Mouse (Mus musculus) embryonic facial prominence, embryonic 10.5 days (tissue): ENCODE results near the gene Hpcal1. TPM values are rescaled to one million over a fixed set of nuclear protein-coding genes. Genes with fewer than 3 reads are reported as not detected.

Source experiments
- DNase-seq: peaks from one replicate; pipeline ENCODE4 v3.0.0-alpha.2; 2017; ENCODE audit warnings: low spot score
- H3K27ac ChIP-seq: fragments of 300-500 bp; sonication (generic); replicated peaks from 2 replicates; pipeline ENCODE4 v1.5.1; 2016; ENCODE audit warnings: mild to moderate bottlenecking
- H3K27me3 ChIP-seq: fragments of 300-500 bp; sonication (generic); replicated peaks from 2 replicates; pipeline ENCODE4 v1.6.1; 2016; ENCODE audit warnings: low read depth, mild to moderate bottlenecking; ENCODE audit not compliant: poor library complexity, severe bottlenecking
- H3K36me3 ChIP-seq: fragments of 300-500 bp; sonication (generic); replicated peaks from 2 replicates; pipeline ENCODE4 v1.6.1; 2016; ENCODE audit warnings: mild to moderate bottlenecking, moderate library complexity
- H3K4me1 ChIP-seq: fragments of 300-500 bp; sonication (generic); 2 replicates; pipeline ENCODE4 v1.6.1; 2016
- H3K4me3 ChIP-seq: fragments of 300-500 bp; sonication (generic); 2 replicates; pipeline ENCODE4 v1.5.1; 2016; ENCODE audit warnings: mild to moderate bottlenecking, moderate library complexity
- H3K9me3 ChIP-seq: fragments of 300-500 bp; sonication (generic); 2 replicates; pipeline ENCODE4 v1.6.1; 2016; ENCODE audit warnings: mild to moderate bottlenecking
- WGBS: fragments of 180-500 bp; shearing (Covaris S2); methylation state at CpG from one replicate; pipeline ENCODE4 v1.1.7; 2016; 5-methylcytosine and 5-hydroxymethylcytosine counted together
- polyA plus RNA-seq: library from polyadenylated mRNA; unstranded; fragments of >200 nt; fragmentation: Nextera tagmentation; extraction: Ambion mirVana; gene quantifications from 2 replicates; pipeline ENCODE4 v1.2.1, GENCODE M21; 2016

The Hpcal1 gene
- polyA plus RNA-seq, 1 experiment from 2014 or later, result 37.4 TPM

DNA sequence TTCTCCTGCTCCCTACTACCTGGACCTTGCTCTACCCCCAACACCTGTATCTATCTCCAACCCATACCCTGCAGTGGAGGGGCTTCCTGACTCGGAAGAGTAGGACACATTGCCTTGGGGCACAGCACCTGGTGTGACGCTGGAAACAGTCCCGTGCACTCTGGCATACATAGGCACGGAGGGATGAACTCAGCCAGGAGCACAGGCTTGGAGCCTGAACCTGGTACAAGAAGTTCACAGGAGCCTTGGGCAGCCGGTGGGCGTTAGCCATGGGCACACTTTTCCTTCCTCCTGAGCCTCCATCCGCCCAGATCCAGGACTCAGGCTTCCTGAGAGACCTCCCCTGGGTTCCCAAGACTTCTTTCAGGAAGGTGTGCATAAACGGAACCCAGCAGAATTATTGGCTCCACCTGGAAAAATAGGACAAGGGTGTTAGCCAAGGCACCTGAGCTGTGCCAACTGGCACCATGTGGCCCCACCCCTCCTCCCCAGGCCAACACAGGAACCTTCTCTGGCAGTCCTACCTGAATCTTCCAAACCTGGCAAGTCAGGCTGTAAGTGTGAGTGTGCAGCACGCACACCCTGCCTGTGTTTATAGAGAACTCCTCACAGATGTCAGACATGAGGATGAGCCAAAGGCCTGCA is 26.5 kb upstream of the Hpcal1 start:
- Histone ChIP-seq H3K27me3 (no peaks in the 10 kb centered on the region), H3K4me1 (peaks cover 9% of the 10 kb centered on the region), H3K27ac (no peak overlapping the region), H3K4me3 (no peak overlapping the region), H3K9me3 (no peaks in the 10 kb centered on the region), H3K36me3 (no peaks in the 10 kb centered on the region)
- 84% methylated on average over 9 of the region's 9 CpGs for WGBS
- DNase-seq, result no peak

DNA sequence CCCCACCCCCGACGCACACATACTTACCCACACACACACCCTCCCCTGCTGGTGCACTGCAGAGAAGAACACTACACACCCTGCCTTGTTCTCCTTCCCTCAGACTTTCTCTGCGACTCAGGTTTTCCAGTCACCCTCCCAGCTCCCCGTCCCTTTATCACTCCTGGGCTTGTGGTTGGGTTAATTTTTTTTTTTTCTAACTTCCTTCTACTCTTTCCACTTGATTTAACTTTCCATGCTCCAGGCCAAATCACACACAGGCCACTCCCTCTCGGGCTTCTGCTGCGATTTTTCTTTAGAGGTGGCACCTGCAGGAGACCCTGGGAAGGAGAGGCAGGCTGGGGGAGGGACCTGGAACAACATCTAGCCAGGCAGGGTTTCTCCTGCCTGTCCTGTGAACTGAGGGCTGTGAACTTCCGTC is 24.7 kb upstream of the Hpcal1 start:
- no peaks in the 10 kb centered on the region for H3K9me3 ChIP-seq
- DNase-seq, result no peak
- WGBS, result 56% methylated on average over 7 of the region's 7 CpGs
- no peaks in the 10 kb centered on the region for H3K36me3 ChIP-seq
- no peak overlapping the region for H3K4me3 ChIP-seq
- no peaks in the 10 kb centered on the region for H3K27me3 ChIP-seq
- H3K27ac ChIP-seq, result no peak overlapping the region
- peaks cover 9% of the 10 kb centered on the region for H3K4me1 ChIP-seq

GRCm38 (mm10) chr12:17666616-17667015 is 24.0 kb upstream of the Hpcal1 start:
- Histone ChIP-seq H3K36me3 (no peaks in the 10 kb centered on the region), H3K4me1 (peaks cover 4% of the 10 kb centered on the region)
- 79% methylated on average over 2 of the region's 2 CpGs for WGBS

GRCm38 (mm10) chr12:17673729-17674128 is 16.9 kb upstream of the Hpcal1 start:
- no peak for DNase-seq
- Histone ChIP-seq H3K36me3 (no peaks in the 10 kb centered on the region), H3K9me3 (no peaks in the 10 kb centered on the region), H3K27ac (no peak overlapping the region; the same call in 1 of the 2 replicates), H3K4me3 (no peak overlapping the region), H3K27me3 (no peaks in the 10 kb centered on the region), H3K4me1 (peaks cover 12% of the 10 kb centered on the region)
- 71% methylated on average over 7 of the region's 7 CpGs for WGBS

More at GRCm38 (mm10) chr12:17666616-17667015, 24.0 kb upstream of the Hpcal1 start:
- H3K4me3 ChIP-seq, result no peak overlapping the region
- no peak overlapping the region for H3K27ac ChIP-seq
- DNase-seq, result no peak
- no peaks in the 10 kb centered on the region for H3K27me3 ChIP-seq
- no peaks in the 10 kb centered on the region for H3K9me3 ChIP-seq

DNA sequence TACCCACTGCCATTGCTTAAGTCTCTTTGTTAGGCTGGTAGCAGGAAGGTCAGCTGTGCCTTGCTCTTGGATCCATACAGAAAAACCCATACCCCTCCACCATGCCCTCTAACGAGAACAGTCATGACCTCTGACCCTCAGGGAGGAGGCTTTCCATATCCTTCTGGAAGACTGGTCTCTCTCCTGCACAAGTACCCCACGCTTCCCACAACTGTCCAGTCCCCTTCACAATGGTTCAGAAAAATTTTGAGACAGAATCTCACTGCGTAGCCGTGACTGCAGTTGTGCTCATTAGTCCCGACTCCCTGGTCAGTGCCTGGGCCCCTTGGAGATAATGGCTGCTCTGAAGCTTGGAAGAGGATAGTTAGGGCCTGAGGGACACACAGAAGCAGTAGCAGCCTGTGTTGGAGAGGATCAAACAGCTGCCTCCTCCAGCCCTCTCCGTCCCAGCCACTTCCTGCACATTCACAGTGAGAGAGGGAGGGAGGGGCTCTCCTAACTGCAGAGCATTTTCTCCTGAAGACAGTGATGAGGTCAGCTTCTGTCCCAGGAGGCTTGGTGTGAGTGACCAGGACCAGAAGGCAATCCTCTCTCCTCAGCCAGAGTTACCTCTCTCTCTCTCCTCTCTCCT is 16.4 kb upstream of the Hpcal1 start:
- no peak overlapping the region for H3K4me3 ChIP-seq
- no peaks in the 10 kb centered on the region for H3K9me3 ChIP-seq
- H3K27me3 ChIP-seq, result no peaks in the 10 kb centered on the region
- peak overlapping the region; percentile 48; the same call in 1 of the 2 replicates for H3K27ac ChIP-seq
- WGBS, result 38% methylated on average over 6 of the region's 6 CpGs
- DNase-seq, result no peak
- no peaks in the 10 kb centered on the region for H3K36me3 ChIP-seq
- peaks cover 12% of the 10 kb centered on the region for H3K4me1 ChIP-seq

- 82% methylated on average over 2 of the region's 2 CpGs for WGBS
- H3K4me3 ChIP-seq, result no peak overlapping the region
- no peak for DNase-seq
- H3K27ac ChIP-seq, result no peak overlapping the region
- H3K4me1 ChIP-seq, result peaks cover 12% of the 10 kb centered on the region
- H3K27me3 ChIP-seq, result no peaks in the 10 kb centered on the region
- H3K36me3 ChIP-seq, result no peaks in the 10 kb centered on the region
- no peaks in the 10 kb centered on the region for H3K9me3 ChIP-seq
Observed at GRCm38 (mm10) chr12:17677743-17678142, 12.9 kb upstream of the Hpcal1 start.

GRCm38 (mm10) chr12:17679571-17679970 is 11.1 kb upstream of the Hpcal1 start:
- no peak for DNase-seq
- no peak overlapping the region for H3K4me3 ChIP-seq
- no peak overlapping the region for H3K27ac ChIP-seq
- WGBS, result 90% methylated on average over 4 of the region's 4 CpGs
- H3K9me3 ChIP-seq, result no peaks in the 10 kb centered on the region
- H3K4me1 ChIP-seq, result peaks cover 2% of the 10 kb centered on the region
- H3K27me3 ChIP-seq, result no peaks in the 10 kb centered on the region
- no peaks in the 10 kb centered on the region for H3K36me3 ChIP-seq

GRCm38 (mm10) chr12:17682161-17682560 is 8.5 kb upstream of the Hpcal1 start:
- no peaks in the 10 kb centered on the region for H3K9me3 ChIP-seq
- H3K27me3 ChIP-seq, result no peaks in the 10 kb centered on the region
- H3K4me1 ChIP-seq, result no peaks in the 10 kb centered on the region; the same call in 1 of the 2 replicates
- 89% methylated on average over 2 of the region's 2 CpGs for WGBS
- H3K36me3 ChIP-seq, result no peaks in the 10 kb centered on the region
- no peak overlapping the region for H3K27ac ChIP-seq
- DNase-seq, result no peak
- no peak overlapping the region for H3K4me3 ChIP-seq

DNA sequence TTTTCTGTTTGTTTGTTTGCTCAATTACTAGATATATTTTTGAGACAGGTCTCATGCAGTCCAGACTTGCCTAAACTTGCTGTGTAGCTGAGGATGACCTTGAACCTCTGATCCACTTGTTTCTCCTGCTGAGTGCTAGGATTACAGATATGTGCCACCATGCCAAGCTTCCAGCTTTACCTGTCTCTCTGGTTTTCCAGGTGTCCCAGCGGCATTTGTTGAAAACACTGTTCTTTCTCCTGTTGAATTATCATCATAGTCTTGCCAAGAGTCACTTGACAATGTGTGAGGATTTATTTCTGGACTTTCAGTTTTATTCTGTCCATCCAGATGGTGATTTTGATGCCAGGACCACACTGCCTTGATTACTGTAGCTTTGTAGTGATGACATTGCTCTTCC is 6.3 kb upstream of the Hpcal1 start:
- no peaks in the 10 kb centered on the region for H3K36me3 ChIP-seq
- no peaks in the 10 kb centered on the region for H3K27me3 ChIP-seq
- H3K27ac ChIP-seq, result no peak overlapping the region
- no peaks in the 10 kb centered on the region; the same call in 1 of the 2 replicates for H3K4me1 ChIP-seq
- 86% methylated on average over 1 of the region's 1 CpGs for WGBS
- no peaks in the 10 kb centered on the region for H3K9me3 ChIP-seq
- H3K4me3 ChIP-seq, result no peak overlapping the region
- no peak for DNase-seq

DNA sequence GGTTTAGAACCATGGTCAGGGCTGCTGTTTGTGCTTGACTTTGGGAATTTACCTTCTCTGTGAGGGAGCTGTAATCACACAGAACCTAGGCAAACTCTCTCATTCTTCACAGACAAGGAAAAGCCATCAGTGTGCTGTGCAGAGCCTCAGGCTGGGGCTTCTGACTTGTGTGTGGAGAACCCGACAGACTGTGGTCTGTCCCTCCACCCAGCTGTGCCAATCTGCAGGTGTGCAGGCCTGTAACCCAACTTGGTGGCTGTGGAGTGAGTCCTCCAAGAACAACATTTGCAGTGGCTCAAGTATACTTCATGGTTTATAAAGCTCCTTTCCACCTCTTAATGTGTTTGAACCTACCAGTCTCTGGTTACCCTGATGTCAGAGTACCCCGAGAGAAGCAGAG is 4.5 kb upstream of the Hpcal1 start:
- WGBS, result 84% methylated on average over 2 of the region's 2 CpGs
- Histone ChIP-seq H3K9me3 (no peaks in the 10 kb centered on the region), H3K4me3 (no peak overlapping the region), H3K27ac (no peak overlapping the region), H3K36me3 (no peaks in the 10 kb centered on the region), H3K4me1 (peaks cover 11% of the 10 kb centered on the region), H3K27me3 (no peaks in the 10 kb centered on the region)
- no peak for DNase-seq

DNA sequence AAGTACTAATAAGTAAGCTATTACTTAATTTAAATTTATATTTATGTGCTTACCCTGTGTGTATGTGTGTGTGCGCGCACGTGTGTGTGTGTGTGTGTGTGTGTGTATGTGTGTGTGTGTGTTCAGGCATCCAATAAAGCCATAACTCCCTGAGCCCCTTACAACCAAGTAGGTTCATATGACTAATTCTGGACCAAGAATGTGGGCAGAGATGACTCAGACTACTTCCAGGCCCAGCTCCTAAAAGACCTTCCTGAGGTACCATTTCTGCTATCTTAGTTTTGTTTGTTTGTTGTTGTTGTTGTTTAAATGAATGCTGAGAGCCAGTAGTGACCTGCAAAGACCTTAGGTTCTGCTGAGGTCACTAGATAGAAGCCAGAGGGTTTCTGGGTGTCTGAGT is 1.7 kb upstream of the Hpcal1 start:
- Histone ChIP-seq H3K36me3 (no peaks in the 10 kb centered on the region), H3K9me3 (no peaks in the 10 kb centered on the region), H3K4me3 (no peak overlapping the region), H3K27me3 (peaks cover 9% of the 10 kb centered on the region; the same call in 1 of the 2 replicates), H3K4me1 (peaks cover 38% of the 10 kb centered on the region), H3K27ac (no peak overlapping the region)
- 96% methylated on average over 3 of the region's 3 CpGs for WGBS
- DNase-seq, result no peak

GRCm38 (mm10) chr12:17689931-17690563 is 609 bp upstream of the Hpcal1 start:
- Histone ChIP-seq H3K4me1 (peaks cover 50% of the 10 kb centered on the region), H3K4me3 (peak overlapping the region; percentile 85), H3K36me3 (no peaks in the 10 kb centered on the region), H3K27me3 (peaks cover 9% of the 10 kb centered on the region; the same call in 1 of the 2 replicates), H3K9me3 (no peaks in the 10 kb centered on the region), H3K27ac (peak overlapping the region; percentile 89)
- WGBS, result 12% methylated on average over 20 of the region's 20 CpGs
- no peak for DNase-seq
